Mouse (Mus musculus): ENCODE measurements around the gene Cideb. TPM values are rescaled to one million over a fixed set of nuclear protein-coding genes. Genes with fewer than 3 reads are reported as not detected.
A peak's percentile ranks its signal among the peaks of the same experiment; 100 is the strongest.

Cideb gene
- polyA plus RNA-seq, 1 experiment from 2014 or later, result 0.58 TPM

DNA sequence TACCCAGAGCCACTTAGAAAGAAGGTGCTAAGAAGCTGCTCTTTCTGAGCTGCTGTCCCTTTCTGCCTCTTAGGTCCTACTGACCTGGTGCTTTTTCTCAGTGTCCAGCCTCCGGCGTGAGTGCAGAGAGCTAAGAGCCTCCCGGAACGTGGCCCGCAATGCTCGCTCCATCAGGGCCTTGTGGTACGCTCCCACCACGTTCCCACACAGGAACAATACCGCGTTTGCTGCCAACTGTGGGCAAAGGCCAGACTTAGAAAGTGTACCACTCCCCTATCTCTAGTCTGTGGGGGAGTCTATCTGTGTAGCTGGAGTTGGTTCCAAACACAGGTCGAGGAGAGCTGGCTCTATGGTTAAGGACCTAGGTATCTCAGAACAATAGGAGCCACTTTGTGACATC lies 22.5 kb upstream of the Cideb start:
- no peaks in the 10 kb centered on the region for H3K9me3 ChIP-seq
- no peak overlapping the region for H3K4me2 ChIP-seq
- WGBS, result 74% methylated on average over 11 of the region's 11 CpGs
- no peak overlapping the region for H3K4me3 ChIP-seq
- peaks cover 21% of the 10 kb centered on the region; the same call in 1 of the 2 replicates for H3K36me3 ChIP-seq
- peaks cover 33% of the 10 kb centered on the region for H3K4me1 ChIP-seq
- H3K27ac ChIP-seq, result no peak overlapping the region
- no peak overlapping the region for H3K9ac ChIP-seq
- H3K27me3 ChIP-seq, result peaks cover 15% of the 10 kb centered on the region
- ATAC-seq (ENCODE audit: insufficient number of reproducible peaks, low FRiP score, low TSS enrichment, low read depth), result no peak

DNA sequence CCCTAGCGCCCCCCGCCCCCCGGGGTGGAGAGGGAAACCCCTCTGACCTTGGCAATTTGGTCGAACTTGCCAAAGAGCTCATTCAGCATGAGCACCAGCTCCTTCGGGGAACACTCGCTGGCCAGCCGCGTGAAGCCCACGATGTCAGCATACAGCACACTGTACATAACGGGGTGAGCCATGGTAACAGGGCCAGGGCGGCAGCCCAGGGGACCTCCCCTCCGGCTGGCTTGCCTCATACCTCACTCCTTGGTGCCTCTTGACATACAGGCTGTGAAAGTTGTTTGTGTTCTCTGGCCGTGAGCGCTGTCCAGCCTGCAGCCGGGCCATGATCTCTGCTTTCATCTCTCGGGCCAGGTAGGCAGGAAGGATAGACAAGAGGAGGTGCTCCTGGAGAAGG lies 21.4 kb upstream of the Cideb start:
- H3K9ac ChIP-seq, result no peak overlapping the region
- H3K4me1 ChIP-seq, result peaks cover 33% of the 10 kb centered on the region
- no peak for ATAC-seq (ENCODE audit: insufficient number of reproducible peaks, low FRiP score, low TSS enrichment, low read depth)
- H3K9me3 ChIP-seq, result no peaks in the 10 kb centered on the region
- no peak overlapping the region for H3K4me2 ChIP-seq
- H3K27me3 ChIP-seq, result peaks cover 8% of the 10 kb centered on the region
- H3K27ac ChIP-seq, result no peak overlapping the region
- peaks cover 21% of the 10 kb centered on the region; the same call in 1 of the 2 replicates for H3K36me3 ChIP-seq
- no peak overlapping the region for H3K4me3 ChIP-seq
- WGBS, result 62% methylated on average over 16 of the region's 16 CpGs

GRCm38 (mm10) chr14:55778686-55779085 lies 20.4 kb upstream of the Cideb start:
- Histone ChIP-seq H3K4me2 (no peak overlapping the region), H3K4me3 (no peak overlapping the region), H3K9ac (no peak overlapping the region), H3K27me3 (0 out of 2 replicates have a peak, but pooled peaks cover 5% of the 10 kb centered on the region), H3K9me3 (no peaks in the 10 kb centered on the region), H3K4me1 (peaks cover 28% of the 10 kb centered on the region), H3K27ac (no peak overlapping the region), H3K36me3 (peaks cover 27% of the 10 kb centered on the region; the same call in 1 of the 2 replicates)
- 90% methylated on average over 15 of the region's 15 CpGs for WGBS
- ATAC-seq (ENCODE audit: insufficient number of reproducible peaks, low FRiP score, low TSS enrichment, low read depth), result no peak

- Histone ChIP-seq H3K36me3 (peaks cover 32% of the 10 kb centered on the region; the same call in 1 of the 2 replicates), H3K4me3 (no peak overlapping the region), H3K4me1 (peaks cover 21% of the 10 kb centered on the region), H3K27ac (no peak overlapping the region), H3K4me2 (no peak overlapping the region), H3K9ac (no peak overlapping the region), H3K9me3 (no peaks in the 10 kb centered on the region), H3K27me3 (0 out of 2 replicates have a peak, but pooled peaks cover 5% of the 10 kb centered on the region)
- 85% methylated on average over 11 of the region's 11 CpGs for WGBS
- ATAC-seq (ENCODE audit: insufficient number of reproducible peaks, low FRiP score, low TSS enrichment, low read depth), result no peak
Observed at GRCm38 (mm10) chr14:55777806-55778205, 19.5 kb upstream of the Cideb start.

DNA sequence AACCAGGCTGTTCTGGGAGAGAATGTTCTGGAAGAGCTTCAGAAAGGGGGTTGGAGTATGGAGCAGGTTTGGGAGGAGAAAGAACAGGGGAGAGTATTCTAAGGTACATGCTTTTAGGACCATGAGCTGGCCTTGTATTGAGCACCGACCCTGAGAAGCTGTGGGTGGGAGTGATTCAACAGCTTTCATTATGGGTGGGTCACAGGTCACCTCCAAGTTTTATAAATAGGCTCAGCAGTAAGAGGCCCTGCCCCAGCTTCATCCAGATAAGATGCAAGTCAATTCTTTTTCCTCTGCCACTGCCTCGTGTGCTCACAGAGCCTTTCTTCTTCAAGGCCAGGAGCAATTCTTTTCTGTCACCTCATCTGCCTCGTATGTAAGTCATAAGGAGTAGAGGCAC lies 18.9 kb upstream of the Cideb start:
- no peaks in the 10 kb centered on the region for H3K9me3 ChIP-seq
- WGBS, result 49% methylated on average over 3 of the region's 3 CpGs
- H3K4me2 ChIP-seq, result no peak overlapping the region
- H3K4me3 ChIP-seq, result no peak overlapping the region
- H3K36me3 ChIP-seq, result peaks cover 32% of the 10 kb centered on the region; the same call in 1 of the 2 replicates
- no peak for ATAC-seq (ENCODE audit: insufficient number of reproducible peaks, low FRiP score, low TSS enrichment, low read depth)
- H3K4me1 ChIP-seq, result peaks cover 15% of the 10 kb centered on the region
- H3K27ac ChIP-seq, result no peak overlapping the region
- 0 out of 2 replicates have a peak, but pooled peaks cover 5% of the 10 kb centered on the region for H3K27me3 ChIP-seq
- H3K9ac ChIP-seq, result no peak overlapping the region

GRCm38 (mm10) chr14:55776711-55777110 lies 18.5 kb upstream of the Cideb start:
- Histone ChIP-seq H3K9me3 (no peaks in the 10 kb centered on the region), H3K4me3 (no peak overlapping the region), H3K4me2 (no peak overlapping the region), H3K9ac (no peak overlapping the region), H3K36me3 (peaks cover 33% of the 10 kb centered on the region; the same call in 1 of the 2 replicates), H3K27me3 (0 out of 2 replicates have a peak, but pooled peaks cover 3% of the 10 kb centered on the region), H3K27ac (no peak overlapping the region), H3K4me1 (peaks cover 11% of the 10 kb centered on the region)
- ATAC-seq (ENCODE audit: insufficient number of reproducible peaks, low FRiP score, low TSS enrichment, low read depth), result no peak
- 68% methylated on average over 7 of the region's 7 CpGs for WGBS

- Histone ChIP-seq H3K4me1 (peaks cover 13% of the 10 kb centered on the region), H3K9ac (no peak overlapping the region), H3K27ac (no peak overlapping the region), H3K9me3 (no peaks in the 10 kb centered on the region), H3K4me3 (no peak overlapping the region), H3K36me3 (peaks cover 11% of the 10 kb centered on the region; the same call in 1 of the 2 replicates), H3K4me2 (no peak overlapping the region), H3K27me3 (peaks cover 33% of the 10 kb centered on the region)
- 73% methylated on average over 16 of the region's 16 CpGs for WGBS
- no peak for ATAC-seq (ENCODE audit: insufficient number of reproducible peaks, low FRiP score, low TSS enrichment, low read depth)
Observed at GRCm38 (mm10) chr14:55769087-55769703, 10.9 kb upstream of the Cideb start.

DNA sequence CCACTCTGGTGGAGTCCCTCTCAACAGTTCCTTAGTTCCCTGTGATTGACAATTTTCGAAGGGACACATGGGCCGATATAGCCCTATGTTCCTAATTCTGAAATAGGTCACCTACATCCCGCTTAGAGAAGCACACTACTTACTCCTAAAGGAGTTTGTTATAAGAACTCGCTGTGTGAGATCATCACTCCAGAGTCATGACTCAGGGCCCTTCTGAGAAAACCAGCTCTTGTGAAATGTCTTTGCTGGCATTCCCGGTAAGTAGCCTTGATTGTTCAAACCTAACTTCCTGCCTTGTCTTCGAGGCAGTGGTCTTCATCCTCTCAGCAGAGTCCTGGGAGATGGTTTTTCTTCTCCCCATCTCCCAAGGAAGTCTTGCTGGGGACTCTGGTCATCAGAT lies 10.3 kb upstream of the Cideb start:
- Histone ChIP-seq H3K27ac (no peak overlapping the region), H3K4me3 (no peak overlapping the region), H3K4me1 (peaks cover 13% of the 10 kb centered on the region), H3K27me3 (peaks cover 36% of the 10 kb centered on the region), H3K9me3 (no peaks in the 10 kb centered on the region), H3K4me2 (no peak overlapping the region), H3K9ac (no peak overlapping the region), H3K36me3 (0 out of 2 replicates have a peak, but pooled peaks cover 5% of the 10 kb centered on the region)
- WGBS, result 82% methylated on average over 6 of the region's 6 CpGs
- no peak for ATAC-seq (ENCODE audit: insufficient number of reproducible peaks, low FRiP score, low TSS enrichment, low read depth)

DNA sequence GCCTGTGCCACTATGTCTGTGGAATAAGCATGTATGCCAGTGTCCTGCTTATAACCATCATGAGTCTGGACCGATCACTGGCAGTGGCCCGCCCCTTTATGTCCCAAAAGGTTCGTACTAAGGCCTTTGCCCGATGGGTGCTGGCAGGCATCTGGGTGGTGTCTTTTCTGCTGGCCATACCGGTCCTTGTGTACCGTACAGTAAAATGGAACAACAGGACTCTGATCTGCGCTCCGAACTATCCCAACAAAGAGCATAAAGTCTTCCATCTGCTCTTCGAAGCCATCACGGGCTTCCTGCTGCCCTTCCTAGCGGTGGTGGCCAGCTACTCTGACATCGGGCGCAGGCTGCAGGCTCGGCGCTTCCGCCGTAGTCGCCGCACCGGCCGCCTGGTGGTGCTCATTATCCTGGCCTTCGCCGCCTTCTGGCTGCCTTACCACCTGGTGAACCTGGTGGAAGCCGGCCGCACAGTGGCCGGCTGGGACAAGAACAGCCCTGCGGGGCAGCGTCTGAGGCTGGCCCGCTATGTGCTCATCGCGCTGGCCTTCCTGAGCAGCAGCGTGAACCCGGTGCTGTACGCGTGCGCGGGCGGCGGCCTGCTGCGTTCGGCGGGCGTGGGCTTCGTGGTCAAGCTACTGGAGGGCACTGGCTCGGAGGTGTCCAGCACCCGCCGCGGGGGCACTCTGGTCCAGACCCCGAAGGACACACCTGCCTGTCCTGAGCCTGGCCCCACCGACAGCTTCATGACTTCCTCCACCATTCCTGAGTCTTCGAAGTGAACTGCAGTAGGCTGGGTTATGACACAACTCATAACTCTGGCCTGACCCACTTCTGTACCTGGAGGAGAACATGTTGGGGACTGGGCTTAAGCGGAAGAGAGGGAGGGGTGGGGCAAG lies 9.5 kb upstream of the Cideb start:
- H3K4me3 ChIP-seq, result peak overlapping the region; percentile 40
- H3K4me1 ChIP-seq, result peaks cover 18% of the 10 kb centered on the region
- peak overlapping the region; percentile 60 for H3K9ac ChIP-seq
- peaks cover 36% of the 10 kb centered on the region for H3K27me3 ChIP-seq
- H3K9me3 ChIP-seq, result no peaks in the 10 kb centered on the region
- no peak; the same call in 1 of the 2 replicates for ATAC-seq (ENCODE audit: insufficient number of reproducible peaks, low FRiP score, low TSS enrichment, low read depth)
- H3K27ac ChIP-seq, result no peak overlapping the region
- 0 out of 2 replicates have a peak, but pooled peaks cover 2% of the 10 kb centered on the region for H3K36me3 ChIP-seq
- 10% methylated on average over 52 of the region's 52 CpGs for WGBS
- peak overlapping the region; percentile 86 for H3K4me2 ChIP-seq

DNA sequence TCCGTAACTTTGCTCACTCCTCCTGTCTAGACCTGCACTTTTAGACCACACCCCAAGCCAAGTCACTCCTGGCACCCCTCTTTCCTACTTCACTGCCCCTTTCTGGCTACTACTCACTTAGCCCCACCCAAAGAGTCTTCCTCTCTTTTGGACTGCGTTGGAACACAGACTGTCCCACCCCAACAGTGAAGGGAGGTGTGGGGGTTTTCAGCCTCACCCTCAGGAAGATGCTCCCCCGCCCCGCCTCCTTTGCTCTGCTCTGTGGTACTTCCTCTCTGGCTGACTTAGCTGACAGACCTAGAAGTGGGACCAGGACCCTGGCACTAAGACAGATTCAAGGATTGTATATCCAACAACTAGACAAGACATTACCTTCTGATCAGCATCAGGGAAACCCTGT lies 7.4 kb upstream of the Cideb start, which contains the start of gene Ltb4r1:
Ltb4r1 (plus strand) TSS at position 267 of the 400 bp plus-strand sequence.
- Histone ChIP-seq H3K27me3 (peaks cover 47% of the 10 kb centered on the region), H3K9me3 (no peaks in the 10 kb centered on the region), H3K4me2 (no peak within 1 kb of the TSS), H3K4me3 (no peak within 1 kb of the TSS), H3K4me1 (peaks cover 37% of the 10 kb centered on the region), H3K9ac (no peak within 1 kb of the TSS), H3K27ac (no peak within 1 kb of the TSS), H3K36me3 (no peaks in the 10 kb centered on the region)
- ATAC-seq (ENCODE audit: insufficient number of reproducible peaks, low FRiP score, low TSS enrichment, low read depth), result no peak
- 67% methylated on average over 4 of the region's 4 CpGs for WGBS

GRCm38 (mm10) chr14:55763166-55763565 lies 4.9 kb upstream of the Cideb start:
- H3K27me3 ChIP-seq, result peaks cover 43% of the 10 kb centered on the region
- H3K4me1 ChIP-seq, result peaks cover 40% of the 10 kb centered on the region
- H3K36me3 ChIP-seq, result no peaks in the 10 kb centered on the region
- H3K27ac ChIP-seq, result peak overlapping the region; percentile 79; the same call in 1 of the 2 replicates
- 52% methylated on average over 7 of the region's 7 CpGs for WGBS
- ATAC-seq (ENCODE audit: insufficient number of reproducible peaks, low FRiP score, low TSS enrichment, low read depth), result no peak
- H3K9ac ChIP-seq, result no peak overlapping the region
- H3K4me2 ChIP-seq, result peak overlapping the region; percentile 96
- no peak overlapping the region for H3K4me3 ChIP-seq
- H3K9me3 ChIP-seq, result no peaks in the 10 kb centered on the region
